Mouse (Mus musculus) thymus, adult 18-20 months (tissue): ENCODE data around the gene Runx2.

Source experiments
- DNase-seq, 2 experiments: peaks; one replicate each; pipeline ENCODE4 v3.0.0; 2022; ENCODE audit warnings: mixed read lengths in 2 of 2

Runx2 gene

GRCm38 (mm10) chr17:44767375-44767774 is 47.2 kb downstream of the Runx2 start:
- no peak for DNase-seq

DNA sequence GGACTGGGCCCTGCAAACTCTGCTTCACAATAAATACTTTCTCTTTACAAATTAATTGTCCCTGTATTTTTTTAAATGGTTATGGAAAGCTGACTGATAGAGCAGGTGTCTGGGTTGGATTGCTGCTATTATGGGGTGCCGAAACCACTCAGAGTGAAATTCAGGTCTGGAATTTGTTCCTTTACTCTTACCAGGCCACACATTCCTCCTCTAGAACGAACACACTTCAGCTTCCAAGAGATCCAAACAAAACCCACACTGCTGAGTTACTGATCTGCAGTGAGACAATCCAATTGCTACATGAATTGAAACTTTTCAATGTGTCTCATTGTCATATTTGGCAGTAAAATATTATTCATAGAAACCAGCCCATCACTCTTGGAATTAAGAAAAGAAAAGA is 47.6 kb downstream of the Runx2 start:
- DNase-seq, result no peak

DNA sequence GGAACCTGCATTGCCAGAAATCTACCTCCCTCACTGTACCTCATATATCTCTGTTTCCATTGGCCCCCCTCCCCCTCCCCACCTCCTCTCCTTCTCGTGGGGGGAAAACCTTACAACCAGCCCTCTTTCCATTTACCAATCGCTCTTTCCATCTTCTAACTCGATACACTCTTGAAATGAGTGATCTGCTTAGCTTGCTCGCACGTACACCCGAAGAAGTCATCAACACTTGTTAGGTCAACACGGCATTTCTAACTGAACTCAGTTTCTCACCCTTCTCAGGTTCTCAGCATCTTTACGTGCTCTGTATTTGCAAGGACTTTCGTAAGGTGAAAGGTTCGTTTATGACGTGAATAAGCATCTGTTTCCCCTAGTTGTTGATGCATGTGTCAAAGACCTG is 48.3 kb downstream of the Runx2 start:
- DNase-seq, result no peak

- DNase-seq, result no peak
Observed at GRCm38 (mm10) chr17:44745378-44745777, 69.2 kb downstream of the Runx2 start.

- no peak for DNase-seq
Observed at GRCm38 (mm10) chr17:44743780-44744179, 70.8 kb downstream of the Runx2 start.

DNA sequence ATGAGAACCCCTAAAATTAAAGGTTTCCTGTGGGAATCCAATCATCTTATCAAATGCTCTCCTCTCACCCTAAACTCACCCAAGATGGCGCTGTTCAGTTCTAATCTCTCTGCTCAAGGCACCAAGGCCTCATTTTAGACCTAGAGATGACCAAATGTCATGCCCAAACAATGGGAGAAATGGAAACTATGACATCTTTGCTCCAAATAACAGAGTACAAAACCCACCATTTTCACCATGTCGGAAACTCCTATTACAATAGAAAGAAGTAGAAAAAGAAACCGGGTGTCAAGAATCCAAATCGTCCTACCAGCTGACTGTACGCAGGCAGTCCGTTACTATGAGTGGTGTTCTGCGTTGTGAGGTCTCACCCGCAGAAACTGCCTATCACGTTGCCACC is 72.4 kb downstream of the Runx2 start:
- DNase-seq, result no peak

DNA sequence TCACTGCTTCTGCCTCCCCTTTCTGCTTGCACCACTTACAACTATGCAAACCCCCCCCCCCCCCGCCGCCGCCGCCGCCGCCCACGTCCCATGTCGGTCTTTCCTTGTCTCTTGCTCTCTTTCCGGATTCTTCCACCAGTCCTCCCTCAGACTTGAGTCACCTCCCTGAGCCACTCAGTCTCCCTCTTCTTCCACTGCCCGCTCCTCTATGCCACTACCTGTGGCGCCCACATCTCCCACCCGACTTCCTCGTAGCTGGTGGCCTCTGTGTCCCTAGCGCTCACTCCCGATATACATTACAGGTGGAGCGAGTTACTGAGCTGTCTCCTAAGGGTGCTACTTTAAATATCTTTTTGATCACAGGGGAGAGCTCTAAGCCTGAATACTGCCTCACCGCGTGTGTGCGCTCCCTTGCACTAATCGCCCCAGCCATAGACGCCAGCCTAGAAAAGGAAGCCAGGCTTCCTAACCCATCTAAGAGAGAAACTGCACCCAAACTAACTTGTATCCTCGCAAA is 76.4 kb downstream of the Runx2 start:
- no peak for DNase-seq

GRCm38 (mm10) chr17:44737275-44738120 is 77.1 kb downstream of the Runx2 start:
- no peak for DNase-seq

GRCm38 (mm10) chr17:44735991-44736561 is 78.5 kb downstream of the Runx2 start:
- peak; percentile 56 to 58 for DNase-seq

GRCm38 (mm10) chr17:44735223-44735990 is 79.2 kb downstream of the Runx2 start:
- peak; percentile 39 to 45 for DNase-seq

DNA sequence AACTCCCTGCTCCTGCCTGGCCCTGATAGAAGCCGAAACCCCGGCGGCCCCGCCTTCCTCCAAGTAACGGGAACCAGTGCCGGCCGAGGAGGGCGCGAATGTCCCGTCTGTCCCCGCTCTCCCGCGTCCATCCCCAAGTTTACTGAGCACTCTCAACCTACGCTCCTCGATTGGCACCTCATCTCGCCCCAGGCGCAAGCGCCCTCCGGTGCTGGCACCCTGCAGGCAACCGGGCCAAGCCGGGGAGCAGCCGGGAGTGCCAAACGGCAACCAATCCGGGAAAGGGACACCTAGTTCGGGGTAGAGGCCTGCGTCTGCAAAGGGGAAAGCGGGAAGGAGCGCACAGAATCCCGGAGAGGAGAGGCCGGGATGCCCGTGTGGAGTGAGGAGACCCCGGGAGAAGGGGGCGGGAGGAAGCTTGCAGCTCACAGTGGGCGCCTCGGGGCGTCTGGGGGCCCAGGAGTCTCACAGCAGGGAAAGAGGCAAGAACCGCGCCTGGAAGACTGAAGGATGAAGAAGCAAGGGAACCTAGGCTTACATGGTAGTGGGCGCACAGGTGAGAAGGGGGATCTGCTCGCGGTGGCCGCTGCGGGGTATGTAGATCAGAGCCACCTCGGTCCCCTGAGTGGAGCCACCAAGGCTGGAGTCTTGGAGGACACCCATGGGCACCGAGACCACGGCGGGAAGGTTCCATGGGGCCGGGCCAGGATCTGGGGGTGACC is 79.9 kb downstream of the Runx2 start:
- DNase-seq, result peak; percentile 24 to 27

- no peak for DNase-seq
Observed at GRCm38 (mm10) chr17:44733544-44734310, 80.9 kb downstream of the Runx2 start.

GRCm38 (mm10) chr17:44728464-44728863 is 86.1 kb downstream of the Runx2 start:
- DNase-seq, result no peak

DNA sequence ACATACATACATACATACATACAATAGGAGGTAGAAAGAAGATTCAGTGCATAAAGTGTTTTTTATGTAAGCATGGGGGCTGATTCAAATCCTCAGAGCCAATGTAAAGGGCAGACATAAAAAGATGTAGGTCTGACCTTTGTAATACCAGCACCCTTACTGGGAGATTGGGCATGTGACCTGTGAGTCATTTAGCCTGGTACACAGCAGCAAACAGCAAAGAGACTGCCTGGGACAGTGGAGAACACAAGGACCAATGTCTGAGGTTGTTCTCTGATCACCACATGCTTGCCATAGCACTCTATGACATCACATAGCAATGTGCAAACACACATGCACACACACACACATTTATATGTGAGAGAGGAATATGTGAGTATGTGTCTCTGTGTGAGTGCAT is 86.9 kb downstream of the Runx2 start:
- no peak for DNase-seq

GRCm38 (mm10) chr17:44724805-44725480 is 89.7 kb downstream of the Runx2 start:
- no peak for DNase-seq

GRCm38 (mm10) chr17:44724255-44724654 is 90.3 kb downstream of the Runx2 start:
- DNase-seq, result no peak

GRCm38 (mm10) chr17:44722103-44722792 is 92.3 kb downstream of the Runx2 start:
- DNase-seq, result no peak

GRCm38 (mm10) chr17:44718591-44718990 is 96.0 kb downstream of the Runx2 start:
- no peak for DNase-seq

DNA sequence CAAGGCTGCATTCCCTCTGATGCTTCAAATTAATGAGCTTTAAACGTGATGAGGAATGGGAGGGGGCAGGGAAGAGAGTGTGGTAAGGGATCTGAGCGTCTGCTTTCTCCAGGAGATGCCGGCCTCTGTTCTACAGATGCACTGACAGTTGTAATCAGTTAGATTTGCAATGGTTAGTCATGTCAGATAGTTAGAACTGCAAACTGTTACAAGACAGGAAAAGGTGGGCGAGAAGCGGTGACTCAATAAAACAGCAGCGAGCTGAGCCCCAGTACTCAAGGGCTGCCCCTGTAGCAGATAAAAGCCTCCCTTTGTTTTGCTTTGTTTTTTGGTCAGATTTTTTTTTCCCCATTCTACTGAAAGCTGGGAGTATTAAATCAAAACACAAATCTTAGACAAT is 96.6 kb downstream of the Runx2 start:
- no peak for DNase-seq

- DNase-seq, result no peak
Observed at GRCm38 (mm10) chr17:44714116-44714515, 100.5 kb downstream of the Runx2 start.

GRCm38 (mm10) chr17:44713404-44713803 is 101.2 kb downstream of the Runx2 start:
- no peak for DNase-seq
